Mouse (Mus musculus) thymus, adult 2 months (tissue): ENCODE results near the gene Pkmyt1. TPM values are rescaled to one million over a fixed set of nuclear protein-coding genes. Genes with fewer than 3 reads are reported as not detected.

ENCODE experiments used
- DNase-seq: peaks from one replicate; pipeline ENCODE4 v3.0.0; 2021
- H3K27ac ChIP-seq: fragments of 200-500 bp; 2 replicates; pipeline ENCODE4 v1.5.1; 2012; ENCODE audit warnings: low read length, control low read depth; ENCODE audit not compliant: control insufficient read depth, insufficient read depth
- H3K27me3 ChIP-seq: fragments of 200-500 bp; 2 replicates; pipeline ENCODE4 v1.6.1; 2012; ENCODE audit warnings: mild to moderate bottlenecking, low read length, moderate library complexity, mixed read lengths; ENCODE audit not compliant: control insufficient read depth, insufficient read depth
- H3K36me3 ChIP-seq: fragments of 200-500 bp; 2 replicates; pipeline ENCODE4 v1.6.1; 2012; ENCODE audit warnings: mild to moderate bottlenecking, low read length, moderate library complexity; ENCODE audit not compliant: control insufficient read depth, insufficient read depth
- H3K4me1 ChIP-seq: fragments of 200-500 bp; replicated peaks from 2 replicates; pipeline ENCODE4 v1.6.1; 2012; ENCODE audit warnings: low read length; ENCODE audit not compliant: control insufficient read depth, insufficient read depth
- H3K4me3 ChIP-seq: fragments of 200-500 bp; 2 replicates; pipeline ENCODE4 v1.5.1; 2012; ENCODE audit warnings: mild to moderate bottlenecking, low read length, control low read depth, moderate library complexity; ENCODE audit not compliant: control insufficient read depth, insufficient read depth
- CTCF ChIP-seq: fragments of 200-500 bp; IDR thresholded peaks from 2 replicates; pipeline ENCODE4 v1.5.1; 2012; ENCODE audit warnings: mild to moderate bottlenecking, control low read depth, low read length, moderate library complexity, borderline replicate concordance; ENCODE audit not compliant: control insufficient read depth, poor library complexity, insufficient read depth; ENCODE audit errors: extremely low read depth
- POLR2A ChIP-seq: fragments of 200-500 bp; IDR thresholded peaks from 2 replicates; pipeline ENCODE4 v1.6.1; 2012; ENCODE audit warnings: mild to moderate bottlenecking, low read length, control low read depth, moderate library complexity; ENCODE audit not compliant: control insufficient read depth, poor library complexity, insufficient read depth; ENCODE audit errors: extremely low read depth
- WGBS: fragments of 180-500 bp; shearing (Covaris S2); methylation state at CpG from one replicate; pipeline ENCODE4 v1.1.7; 2018; 5-methylcytosine and 5-hydroxymethylcytosine counted together
- polyA plus RNA-seq: library from polyadenylated mRNA; depleted of rRNA; stranded (reverse); fragments of >200 nt; gene quantifications from 2 replicates; pipeline ENCODE4 v1.2.3, GENCODE M21; 2012

Gene Pkmyt1
- polyA plus RNA-seq, 1 experiment: 145 TPM

- no peak overlapping the region for H3K27ac ChIP-seq
- DNase-seq: no peak
- peak overlapping the region; percentile 36 for H3K4me3 ChIP-seq
- TF ChIP-seq CTCF (no peak), POLR2A (no peak)
- no peaks in the 10 kb centered on the region for H3K36me3 ChIP-seq
- WGBS: 86% methylated on average over 11 of the region's 11 CpGs
- peaks cover 22% of the 10 kb centered on the region for H3K4me1 ChIP-seq
- H3K27me3 ChIP-seq: peaks cover 8% of the 10 kb centered on the region
These were observed 23.5 kb downstream of the Pkmyt1 start for GRCm38 (mm10) chr17:23749400-23750191.

- 93% methylated on average over 13 of the region's 13 CpGs for WGBS
- Histone ChIP-seq H3K27me3 (no peaks in the 10 kb centered on the region), H3K4me3 (no peak overlapping the region), H3K36me3 (no peaks in the 10 kb centered on the region), H3K4me1 (no peaks in the 10 kb centered on the region), H3K27ac (no peak overlapping the region)
- no peak for TF ChIP-seq CTCF
- no peak for TF ChIP-seq POLR2A
- no peak for DNase-seq
These were observed 29.6 kb downstream of the Pkmyt1 start for GRCm38 (mm10) chr17:23755689-23756088.

- Histone ChIP-seq H3K27me3 (no peaks in the 10 kb centered on the region), H3K4me1 (no peaks in the 10 kb centered on the region), H3K4me3 (no peak overlapping the region), H3K36me3 (no peaks in the 10 kb centered on the region), H3K27ac (no peak overlapping the region)
- no peak for TF ChIP-seq CTCF
- no peak for TF ChIP-seq POLR2A
- 95% methylated on average over 9 of the region's 9 CpGs for WGBS
- no peak for DNase-seq
These were observed 31.4 kb downstream of the Pkmyt1 start for GRCm38 (mm10) chr17:23757581-23757980.

- Histone ChIP-seq H3K36me3 (no peaks in the 10 kb centered on the region), H3K27ac (no peak overlapping the region), H3K4me3 (no peak overlapping the region), H3K4me1 (no peaks in the 10 kb centered on the region), H3K27me3 (no peaks in the 10 kb centered on the region)
- WGBS: 95% methylated on average over 8 of the region's 8 CpGs
- no peak for DNase-seq
- TF ChIP-seq POLR2A (no peak), CTCF (no peak)
These were observed 32.7 kb downstream of the Pkmyt1 start for GRCm38 (mm10) chr17:23758801-23759200.

- DNase-seq: no peak
- 95% methylated on average over 9 of the region's 9 CpGs for WGBS
- Histone ChIP-seq H3K27ac (no peak overlapping the region), H3K4me1 (no peaks in the 10 kb centered on the region), H3K27me3 (no peaks in the 10 kb centered on the region), H3K36me3 (no peaks in the 10 kb centered on the region), H3K4me3 (no peak overlapping the region)
- TF ChIP-seq POLR2A (no peak), CTCF (no peak)
These were observed 34.1 kb downstream of the Pkmyt1 start for GRCm38 (mm10) chr17:23760231-23760630.

- 98% methylated on average over 3 of the region's 3 CpGs for WGBS
- H3K4me3 ChIP-seq: no peak overlapping the region
- H3K27me3 ChIP-seq: no peaks in the 10 kb centered on the region
- no peak overlapping the region for H3K27ac ChIP-seq
- H3K36me3 ChIP-seq: no peaks in the 10 kb centered on the region
- TF ChIP-seq POLR2A (no peak), CTCF (no peak)
- DNase-seq: no peak
- H3K4me1 ChIP-seq: no peaks in the 10 kb centered on the region
These were observed 35.0 kb downstream of the Pkmyt1 start for GRCm38 (mm10) chr17:23761155-23761554.

GRCm38 (mm10) chr17:23762976-23763375 lies 36.8 kb downstream of the Pkmyt1 start:
- no peaks in the 10 kb centered on the region for H3K36me3 ChIP-seq
- no peak overlapping the region for H3K4me3 ChIP-seq
- no peaks in the 10 kb centered on the region for H3K4me1 ChIP-seq
- DNase-seq: no peak
- WGBS: 97% methylated on average over 11 of the region's 11 CpGs
- H3K27ac ChIP-seq: no peak overlapping the region
- TF ChIP-seq POLR2A (no peak), CTCF (no peak)
- no peaks in the 10 kb centered on the region for H3K27me3 ChIP-seq
